Comparison of ENCODE assay signal across 7 mouse cellular contexts in genomic region chr15:93273788-93274678, GRCm38 (mm10). TPM values are rescaled to one million over a fixed set of nuclear protein-coding genes. Genes with fewer than 3 reads are reported as not detected.
DNase-seq lines count a peak whose midpoint lies in the region; ATAC-seq and TF ChIP-seq lines count a peak whose summit lies in the region.

No protein-coding gene starts in this region.

- peaks cover 5% of the 10 kb centered on the region for H3K4me1 ChIP-seq in liver, adult 2 months (ENCODE audit: control insufficient read depth, insufficient read depth, low read length)
- H3K4me1 ChIP-seq in embryonic facial prominence, embryonic 13.5 days: peaks cover 29% of the 10 kb centered on the region
- peaks cover 27% of the 10 kb centered on the region for H3K4me1 ChIP-seq in intestine, embryonic 14.5 days (replicated peaks; ENCODE audit: control insufficient read depth, insufficient read depth, low read length)
- H3K4me1 ChIP-seq in neural tube, embryonic 13.5 days (replicated peaks): peaks cover 49% of the 10 kb centered on the region

- WGBS in liver, adult 2 months: 39% methylated on average over 19 of the region's 19 CpGs
- WGBS in embryonic facial prominence, embryonic 13.5 days: 41% methylated on average over 19 of the region's 19 CpGs
- 42% methylated on average over 19 of the region's 19 CpGs for WGBS in intestine, embryonic 14.5 days
- 39% methylated on average over 19 of the region's 19 CpGs for WGBS in neural tube, embryonic 13.5 days

- H3K4me2 ChIP-seq in embryonic facial prominence, embryonic 13.5 days: peak overlapping the region; percentile 91
- peak overlapping the region; percentile 80 for H3K4me2 ChIP-seq in intestine, embryonic 14.5 days (ENCODE audit: low read length)
- peak overlapping the region; percentile 79 for H3K4me2 ChIP-seq in neural tube, embryonic 13.5 days

- peaks cover 23% of the 10 kb centered on the region; the same call in 1 of the 2 replicates for H3K79me2 ChIP-seq in liver, adult 2 months (ENCODE audit: control insufficient read depth, insufficient read depth, low read length)

- no peak for TF ChIP-seq CTCF in liver, adult 2 months (IDR thresholded peaks at IDR 0.05; ENCODE audit: low read depth, low read length)

- no peak for DNase-seq in liver, adult 2 months (ENCODE audit: extremely low read depth, low read depth, low spot score)
- no peak for DNase-seq in liver
- DNase-seq in intestine, embryonic 14.5 days (ENCODE audit: low spot score): no peak
- no peak for DNase-seq in layer of hippocampus, postnatal 25 days (ENCODE audit: extremely low spot score in 1 of 2, low spot score in 1 of 2)
- no peak for DNase-seq in layer of hippocampus, adult 8-10 months (ENCODE audit: low spot score in 2 of 2)

- no peaks in the 10 kb centered on the region for H3K27me3 ChIP-seq in liver, adult 2 months (ENCODE audit: control insufficient read depth, insufficient read depth, low read length)
- H3K27me3 ChIP-seq in embryonic facial prominence, embryonic 13.5 days: no peaks in the 10 kb centered on the region
- H3K27me3 ChIP-seq in intestine, embryonic 14.5 days (replicated peaks; ENCODE audit: control insufficient read depth, insufficient read depth, low read length): no peaks in the 10 kb centered on the region
- H3K27me3 ChIP-seq in neural tube, embryonic 13.5 days: no peaks in the 10 kb centered on the region

- no peaks in the 10 kb centered on the region for H3K36me3 ChIP-seq in liver, adult 2 months (ENCODE audit: control insufficient read depth, insufficient read depth, low read length)
- 0 out of 2 replicates have a peak, but pooled peaks cover 2% of the 10 kb centered on the region for H3K36me3 ChIP-seq in embryonic facial prominence, embryonic 13.5 days
- H3K36me3 ChIP-seq in intestine, embryonic 14.5 days (ENCODE audit: control insufficient read depth, insufficient read depth, low read length): peaks cover 11% of the 10 kb centered on the region; the same call in 1 of the 2 replicates
- H3K36me3 ChIP-seq in neural tube, embryonic 13.5 days: peaks cover 3% of the 10 kb centered on the region; the same call in 1 of the 2 replicates

- ATAC-seq in embryonic facial prominence, embryonic 13.5 days (ENCODE audit: insufficient number of reproducible peaks, insufficient read depth, low FRiP score, low TSS enrichment, low read depth): no peak
- ATAC-seq in intestine, embryonic 14.5 days (replicated peaks; ENCODE audit: low FRiP score, low TSS enrichment, low read depth): no peak
- no peak for ATAC-seq in neural tube, embryonic 13.5 days (ENCODE audit: low read depth)

- no peaks in the 10 kb centered on the region for H3K9me3 ChIP-seq in embryonic facial prominence, embryonic 13.5 days
- no peaks in the 10 kb centered on the region for H3K9me3 ChIP-seq in intestine, embryonic 14.5 days (ENCODE audit: control insufficient read depth, low read length)
- H3K9me3 ChIP-seq in neural tube, embryonic 13.5 days: no peaks in the 10 kb centered on the region

- no peak overlapping the region for H3K27ac ChIP-seq in liver, adult 2 months (replicated peaks; ENCODE audit: insufficient read depth, low read depth, low read length)
- H3K27ac ChIP-seq in embryonic facial prominence, embryonic 13.5 days: peak overlapping the region; percentile 94
- H3K27ac ChIP-seq in intestine, embryonic 14.5 days (ENCODE audit: low read depth): peak overlapping the region; percentile 87
- H3K27ac ChIP-seq in neural tube, embryonic 13.5 days (replicated peaks): peak overlapping the region; percentile 92

- no peak for TF ChIP-seq POLR2A in liver, adult 2 months (IDR thresholded peaks at IDR 0.05; ENCODE audit: extremely low read depth, insufficient read depth, low read length)

- H3K9ac ChIP-seq in liver, adult 2 months (ENCODE audit: low read depth, low read length): peak overlapping the region; percentile 92
- peak overlapping the region; percentile 89 for H3K9ac ChIP-seq in embryonic facial prominence, embryonic 13.5 days
- H3K9ac ChIP-seq in intestine, embryonic 14.5 days (ENCODE audit: low read length): peak overlapping the region; percentile 77
- H3K9ac ChIP-seq in neural tube, embryonic 13.5 days: peak overlapping the region; percentile 87

- H3K4me3 ChIP-seq in liver, adult 2 months (ENCODE audit: insufficient read depth, low read depth, low read length): peak overlapping the region; percentile 79
- H3K4me3 ChIP-seq in embryonic facial prominence, embryonic 13.5 days: peak overlapping the region; percentile 76
- peak overlapping the region; percentile 67 for H3K4me3 ChIP-seq in intestine, embryonic 14.5 days (ENCODE audit: low read depth, low read length)
- H3K4me3 ChIP-seq in neural tube, embryonic 13.5 days: peak overlapping the region; percentile 74

RNA-seq across cellular contexts. Expression of gene Gxylt1, which starts 0.9 kb away (rescaled TPM):
- total RNA-seq in liver, adult 2 months (2014; rRNA removed): 5.7 and 6.1 TPM in 2 replicates
- polyA plus RNA-seq in liver, adult 2 months (2012; rRNA removed): 1.4 and 1.5 TPM in 2 replicates
- polyA plus RNA-seq in embryonic facial prominence, embryonic 13.5 days (2015; fragmentation: Nextera tagmentation; extraction: Ambion mirVana): 16.7 and 19.1 TPM in 2 replicates
- polyA plus RNA-seq in intestine, embryonic 14.5 days (2014; fragmentation: Nextera tagmentation; extraction: Ambion mirVana): 14.2 and 14.5 TPM in 2 replicates
- polyA plus RNA-seq in neural tube, embryonic 13.5 days (2015; fragmentation: Nextera tagmentation; extraction: Ambion mirVana): 7.0 and 8.5 TPM in 2 replicates
- total RNA-seq in layer of hippocampus, postnatal 25 days (2021): 10 to 100 TPM in 1 of 2 experiments, 1 to 10 TPM in 1; 8.2 to 10.6 TPM
- 10 to 100 TPM; 12.0 to 13.0 (median 12.4) TPM for total RNA-seq in layer of hippocampus, adult 8-10 months (2022)
